Mouse (Mus musculus) hematopoietic multipotent progenitor cell, adult 10-12 weeks (in vitro differentiated cells): ENCODE results near the gene 4933416C03Rik. TPM values are rescaled to one million over a fixed set of nuclear protein-coding genes. Genes with fewer than 3 reads are reported as not detected.

Experiments used
- polyA plus RNA-seq: library from polyadenylated mRNA; stranded (reverse); fragments of >175 nt; gene quantifications from 2 replicates; pipeline ENCODE4 v1.2.3, GENCODE M21; 2012; ENCODE audit warnings: low replicate concordance

4933416C03Rik gene
- not detected in 2 replicates for polyA plus RNA-seq

DNA sequence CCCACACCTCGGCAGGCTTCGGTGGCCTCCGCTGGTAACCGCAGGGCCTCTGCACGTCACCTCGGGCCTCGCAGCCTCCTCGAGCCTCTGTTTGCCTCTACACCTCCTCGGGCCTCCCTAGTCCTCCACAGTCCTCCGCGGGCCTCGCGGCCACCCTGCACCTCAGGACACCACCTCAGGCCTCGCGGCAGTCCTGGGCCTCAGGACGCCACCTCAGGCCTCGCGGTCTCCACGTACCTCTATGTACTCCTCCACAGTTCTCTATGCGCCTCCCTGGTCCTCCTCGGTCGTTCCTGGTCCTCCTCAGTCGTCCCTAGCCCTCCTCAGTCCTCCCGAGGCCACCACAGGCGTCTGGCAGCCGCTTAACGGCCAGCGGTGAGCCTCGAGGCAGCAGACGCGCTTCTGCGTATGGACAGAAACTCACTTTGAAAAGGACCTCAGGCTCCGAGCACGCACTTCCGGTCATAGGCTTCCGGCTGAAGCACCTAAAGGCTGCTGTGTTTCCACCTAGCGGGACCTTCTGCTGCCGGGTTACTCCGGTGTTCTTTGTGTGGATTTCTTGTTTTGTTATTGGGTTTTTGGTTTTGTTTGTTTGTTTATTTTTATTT lies at the start of gene 4933416C03Rik:
Gene 4933416C03Rik, minus strand, starts transcription at position 51 of the 608 bp plus-strand sequence.

Other genes starting within 250 kb of the 4933416C03Rik start
- gene Ptprr, start 95.7 kb downstream of the 4933416C03Rik start, polyA plus RNA-seq: not detected in 2 replicates
- gene Ptprb, start 161.6 kb upstream of the 4933416C03Rik start, polyA plus RNA-seq: 0.05 and 0.51 TPM in 2 replicates